Mouse (Mus musculus) stomach, embryonic 15.5 days (tissue): ENCODE measurements around the gene Grhpr. TPM values are rescaled to one million over a fixed set of nuclear protein-coding genes. Genes with fewer than 3 reads are reported as not detected.
"Not testable (repeated sequence)": the region's sequence is repeated elsewhere in the genome, so short reads cannot be mapped to it uniquely, and the experiment has no call there.

Experiments used
- ATAC-seq: fragments of 200-750 bp; cut with Nextera tagmentation; 2 replicates; pipeline ENCODE4 v1.8.0; 2017; ENCODE audit warnings: low read depth, moderate number of reproducible peaks, moderate TSS enrichment; ENCODE audit not compliant: insufficient read depth, low FRiP score
- H3K27ac ChIP-seq: fragments of 300-500 bp; sonication (generic); 2 replicates; pipeline ENCODE4 v1.5.1; 2015; ENCODE audit warnings: mild to moderate bottlenecking, inconsistent platforms
- H3K27me3 ChIP-seq: fragments of 300-500 bp; sonication (generic); replicated peaks from 2 replicates; pipeline ENCODE4 v1.6.1; 2015; ENCODE audit warnings: inconsistent platforms
- H3K36me3 ChIP-seq: fragments of 300-500 bp; sonication (generic); 2 replicates; pipeline ENCODE4 v1.6.1; 2015; ENCODE audit warnings: inconsistent platforms
- H3K4me1 ChIP-seq: fragments of 300-500 bp; sonication (generic); 2 replicates; pipeline ENCODE4 v1.6.1; 2015; ENCODE audit warnings: inconsistent platforms
- H3K4me2 ChIP-seq: fragments of 300-500 bp; sonication (generic); 2 replicates; pipeline ENCODE4 v1.6.1; 2015; ENCODE audit warnings: mild to moderate bottlenecking, inconsistent platforms
- H3K4me3 ChIP-seq: fragments of 300-500 bp; sonication (generic); replicated peaks from 2 replicates; pipeline ENCODE4 v1.5.1; 2015; ENCODE audit warnings: inconsistent platforms
- H3K9ac ChIP-seq: fragments of 300-500 bp; sonication (generic); 2 replicates; pipeline ENCODE4 v1.6.1; 2015; ENCODE audit warnings: inconsistent platforms
- H3K9me3 ChIP-seq: fragments of 300-500 bp; sonication (generic); 2 replicates; pipeline ENCODE4 v1.6.1; 2016; ENCODE audit warnings: inconsistent platforms
- WGBS: fragments of 180-500 bp; shearing (Covaris S2); methylation state at CpG from one replicate; pipeline ENCODE4 v1.1.7; 2015; 5-methylcytosine and 5-hydroxymethylcytosine counted together
- polyA plus RNA-seq: library from polyadenylated mRNA; unstranded; fragments of >200 nt; fragmentation: Nextera tagmentation; extraction: Ambion mirVana; gene quantifications from 2 replicates; pipeline ENCODE4 v1.2.1, GENCODE M21; 2015

Gene Grhpr
- polyA plus RNA-seq, 1 experiment from 2014 or later: 79.2 TPM

DNA sequence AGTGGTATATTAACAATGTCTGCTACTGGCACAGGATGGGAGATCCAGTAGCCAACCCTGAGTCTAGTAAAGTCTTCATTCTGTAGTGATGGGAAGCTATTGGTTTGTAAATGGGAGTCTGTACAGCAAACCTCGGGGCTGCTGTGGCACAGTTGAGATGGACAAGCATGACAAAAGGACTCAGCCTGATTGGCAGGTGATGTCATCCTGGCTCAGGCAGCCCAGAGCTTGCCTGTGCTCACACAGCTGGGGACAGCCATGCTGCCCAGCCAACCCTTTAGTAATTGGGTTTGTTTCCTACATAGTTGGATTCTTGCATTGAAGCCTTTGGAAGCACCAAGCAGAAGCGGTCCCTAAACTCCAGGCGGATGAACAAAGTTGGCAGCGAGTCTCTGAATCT is 45.3 kb downstream of the Grhpr start:
- Histone ChIP-seq H3K27ac (no peak overlapping the region), H3K9ac (no peak overlapping the region), H3K36me3 (peaks cover 16% of the 10 kb centered on the region; the same call in 1 of the 2 replicates), H3K27me3 (no peaks in the 10 kb centered on the region), H3K4me1 (no peaks in the 10 kb centered on the region), H3K4me2 (no peak overlapping the region), H3K9me3 (no peaks in the 10 kb centered on the region), H3K4me3 (no peak overlapping the region)
- WGBS: 89% methylated on average over 4 of the region's 4 CpGs
- ATAC-seq: no peak

DNA sequence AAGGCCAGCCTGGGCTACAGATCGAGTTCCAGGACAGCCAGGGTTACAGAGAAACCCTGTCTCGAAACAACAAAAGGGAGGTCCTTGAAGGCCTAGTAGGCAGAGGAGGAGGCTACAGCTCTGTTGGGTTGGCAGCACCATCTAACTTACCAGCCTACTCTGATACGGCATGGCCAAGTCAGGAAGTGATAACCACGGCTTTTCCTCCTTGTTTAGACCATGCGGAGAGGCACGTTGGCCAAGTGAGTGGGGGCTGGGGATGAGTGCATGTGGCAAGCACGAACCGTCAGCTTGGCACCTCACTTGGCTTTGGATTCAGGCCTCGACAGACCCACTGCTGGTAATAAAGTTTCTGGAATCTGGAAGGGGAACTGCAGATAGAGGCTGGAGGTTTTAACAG is 51.4 kb downstream of the Grhpr start:
- WGBS: 87% methylated on average over 9 of the region's 9 CpGs

DNA sequence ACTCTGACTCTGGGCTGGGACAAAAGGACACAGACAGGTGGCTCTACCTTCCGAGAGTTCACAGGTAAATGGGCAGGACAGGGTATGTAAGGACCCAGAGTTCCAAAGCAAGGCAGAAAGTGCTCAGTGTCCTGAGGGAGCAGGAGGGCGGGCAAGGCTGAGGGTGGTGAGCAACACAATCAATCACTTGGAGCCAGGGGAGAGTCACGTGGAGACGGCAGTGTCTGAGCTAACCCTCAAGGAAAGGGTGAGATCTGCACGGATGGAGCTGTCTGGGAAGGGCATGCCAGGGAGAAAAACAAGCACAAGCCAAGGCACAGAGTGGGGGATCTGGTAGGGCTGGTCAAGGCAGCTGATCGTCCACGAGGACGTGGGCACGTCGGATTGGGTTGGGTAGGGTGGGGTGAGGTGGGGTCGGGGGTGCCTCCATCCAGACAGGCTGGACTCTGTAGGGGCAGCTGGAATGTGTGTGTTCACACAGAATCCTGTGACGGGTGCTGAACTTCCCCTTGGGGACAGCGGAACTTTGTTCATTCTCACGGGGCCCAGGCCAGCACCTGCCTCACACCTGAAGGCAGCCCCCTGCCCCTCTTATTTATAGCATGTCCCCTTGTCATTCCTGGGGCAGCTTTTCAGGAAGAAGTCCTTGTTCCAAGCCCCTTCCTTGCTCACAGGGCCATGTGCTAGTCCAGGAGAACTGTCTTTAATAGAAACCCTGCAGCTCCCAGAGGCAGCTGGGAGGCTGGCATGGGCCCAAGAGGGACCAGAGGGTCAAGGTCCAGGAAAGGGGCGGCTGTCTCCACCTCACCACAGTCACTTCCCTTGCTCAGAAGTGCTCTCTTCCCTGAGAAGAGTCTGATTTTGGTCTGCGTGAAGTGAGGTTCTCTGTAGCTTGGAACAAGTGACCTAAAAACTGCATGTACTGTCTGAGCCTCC is 53.8 kb downstream of the Grhpr start:
- ATAC-seq: 0 out of 2 replicates have a peak, but pooled peaks have one; percentile 22
- H3K9ac ChIP-seq: no peak overlapping the region
- no peak overlapping the region for H3K27ac ChIP-seq
- peaks cover 19% of the 10 kb centered on the region for H3K36me3 ChIP-seq
- H3K27me3 ChIP-seq: no peaks in the 10 kb centered on the region
- no peak overlapping the region for H3K4me3 ChIP-seq
- H3K4me2 ChIP-seq: no peak overlapping the region
- WGBS: 52% methylated on average over 16 of the region's 16 CpGs
- peaks cover 6% of the 10 kb centered on the region; the same call in 1 of the 2 replicates for H3K4me1 ChIP-seq
- H3K9me3 ChIP-seq: no peaks in the 10 kb centered on the region

More for the DNA sequence above, 51.4 kb downstream of the Grhpr start:
- no peak overlapping the region for H3K4me3 ChIP-seq
- H3K9ac ChIP-seq: no peak overlapping the region
- no peaks in the 10 kb centered on the region for H3K27me3 ChIP-seq
- peaks cover 21% of the 10 kb centered on the region for H3K36me3 ChIP-seq
- no peak overlapping the region for H3K4me2 ChIP-seq
- no peaks in the 10 kb centered on the region for H3K9me3 ChIP-seq
- peaks cover 6% of the 10 kb centered on the region; the same call in 1 of the 2 replicates for H3K4me1 ChIP-seq
- no peak overlapping the region for H3K27ac ChIP-seq
- ATAC-seq: no peak

DNA sequence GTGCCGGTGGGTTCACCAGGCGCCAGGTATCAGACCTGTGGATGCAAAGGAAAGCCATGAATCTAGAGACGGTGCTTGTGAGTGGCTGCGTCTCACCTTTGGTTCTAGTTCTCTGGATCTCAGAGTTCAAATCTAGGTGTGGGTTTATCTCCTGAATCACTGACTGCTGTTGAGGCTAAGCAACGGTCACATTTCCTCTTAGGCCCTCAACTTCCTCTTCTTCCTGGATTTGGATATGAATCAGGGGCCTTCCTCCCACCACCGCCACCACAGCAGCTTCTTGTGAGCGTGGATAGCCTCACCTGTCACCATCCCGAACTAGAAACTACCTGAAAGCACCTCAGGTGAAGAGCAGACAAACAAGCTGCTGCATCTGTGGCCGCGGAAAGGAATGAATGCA is 54.9 kb downstream of the Grhpr start:
- WGBS: 92% methylated on average over 10 of the region's 10 CpGs
- Histone ChIP-seq H3K36me3 (peaks cover 25% of the 10 kb centered on the region), H3K4me2 (no peak overlapping the region), H3K9me3 (no peaks in the 10 kb centered on the region), H3K27ac (no peak overlapping the region), H3K4me1 (peaks cover 6% of the 10 kb centered on the region; the same call in 1 of the 2 replicates), H3K9ac (no peak overlapping the region), H3K4me3 (no peak overlapping the region), H3K27me3 (no peaks in the 10 kb centered on the region)
- no peak for ATAC-seq

DNA sequence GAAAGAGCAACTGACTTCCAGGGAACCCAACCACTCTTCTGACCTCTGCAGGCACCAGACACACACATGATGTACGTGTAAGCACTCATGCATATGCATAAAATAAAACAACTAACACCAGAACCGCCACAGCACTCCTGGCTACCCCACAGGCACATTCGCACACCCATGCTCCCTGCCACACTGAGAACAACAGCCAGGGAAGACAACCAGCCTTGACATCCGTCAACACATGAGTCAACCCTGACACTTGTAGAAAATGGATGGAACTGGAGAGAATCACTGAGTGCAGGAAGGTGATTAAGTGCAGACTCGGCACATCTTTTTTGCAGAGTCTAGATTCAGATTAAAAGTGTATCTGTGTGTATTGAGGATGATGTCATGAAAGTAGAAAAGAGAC is 55.4 kb downstream of the Grhpr start:
- Histone ChIP-seq H3K4me3 (no peak overlapping the region), H3K9me3 (no peaks in the 10 kb centered on the region), H3K4me1 (peaks cover 6% of the 10 kb centered on the region; the same call in 1 of the 2 replicates), H3K27ac (no peak overlapping the region), H3K36me3 (peaks cover 28% of the 10 kb centered on the region), H3K27me3 (no peaks in the 10 kb centered on the region), H3K9ac (no peak overlapping the region), H3K4me2 (no peak overlapping the region)
- WGBS: 79% methylated on average over 5 of the region's 5 CpGs
- no peak for ATAC-seq

DNA sequence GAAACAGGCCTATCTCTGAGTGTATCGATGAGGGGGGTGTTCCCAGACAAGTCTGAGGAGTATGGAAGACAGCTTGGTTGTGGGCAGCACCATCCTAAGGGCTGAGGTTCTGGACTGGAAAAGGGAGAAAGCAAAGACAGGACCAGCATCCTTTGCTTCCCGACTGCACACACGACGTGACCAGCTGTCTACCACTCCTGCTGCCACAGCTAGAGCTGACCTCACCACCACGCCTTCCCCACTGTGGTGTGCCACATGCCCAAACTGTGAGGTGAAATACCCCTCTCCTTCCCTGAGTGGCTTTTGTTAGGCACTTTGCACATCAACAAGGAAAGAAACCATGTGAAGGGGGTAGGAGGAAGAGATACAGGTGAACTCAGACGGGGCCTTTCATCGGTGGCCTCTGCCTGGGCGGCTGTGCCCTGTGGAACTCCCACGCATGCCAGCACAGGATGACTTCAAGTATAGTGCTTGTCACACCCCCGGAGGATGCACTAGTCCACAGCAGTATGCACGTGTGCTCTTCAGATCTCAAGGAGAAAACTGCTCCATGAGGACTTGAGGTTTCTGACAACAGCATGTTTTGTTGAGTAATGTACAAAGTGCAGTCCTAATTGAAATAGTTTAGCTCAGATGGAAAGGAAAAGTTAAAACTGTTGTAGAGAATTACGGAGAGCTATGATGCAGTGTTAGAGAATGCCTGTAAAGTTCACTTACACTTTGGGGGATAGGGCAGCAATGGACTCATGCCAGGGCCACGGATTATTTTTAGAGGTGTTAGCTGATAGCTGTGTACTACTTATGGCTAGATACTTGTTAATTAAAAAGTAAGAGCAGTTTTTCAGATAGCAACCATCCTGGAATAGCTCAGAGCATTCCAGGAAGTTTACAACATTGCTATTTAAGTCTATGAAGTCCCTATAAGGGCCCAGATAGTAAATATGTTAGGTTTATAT is 56.5 kb downstream of the Grhpr start:
- H3K36me3 ChIP-seq: peaks cover 24% of the 10 kb centered on the region
- H3K27ac ChIP-seq: no peak overlapping the region
- H3K9me3 ChIP-seq: no peaks in the 10 kb centered on the region
- H3K27me3 ChIP-seq: no peaks in the 10 kb centered on the region
- no peak for ATAC-seq
- H3K4me2 ChIP-seq: no peak overlapping the region
- H3K4me1 ChIP-seq: peaks cover 6% of the 10 kb centered on the region; the same call in 1 of the 2 replicates
- WGBS: 86% methylated on average over 13 of the region's 13 CpGs
- H3K4me3 ChIP-seq: no peak overlapping the region
- no peak overlapping the region for H3K9ac ChIP-seq

DNA sequence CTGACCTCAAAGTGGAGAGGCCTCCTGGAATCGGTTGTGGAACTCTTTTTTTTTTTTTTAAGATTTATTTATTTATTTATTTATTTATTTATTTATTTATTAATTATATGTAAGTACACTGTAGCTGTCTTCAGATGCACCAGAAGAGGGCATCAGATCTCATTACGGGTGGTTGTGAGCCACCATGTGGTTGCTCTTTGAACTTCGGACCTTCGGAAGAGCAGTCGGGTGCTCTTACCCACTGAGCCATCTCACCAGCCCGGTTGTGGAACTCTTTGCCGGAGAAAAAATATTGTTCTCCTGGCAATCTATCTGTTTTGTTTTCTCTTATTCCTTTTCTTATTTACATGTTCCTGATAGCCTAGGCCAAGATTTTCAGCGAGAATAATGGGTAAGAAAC is 57.7 kb downstream of the Grhpr start:
- 63% methylated on average over 8 of the region's 8 CpGs for WGBS
- H3K9ac ChIP-seq, H3K9me3 ChIP-seq, ATAC-seq, H3K4me3 ChIP-seq, H3K27me3 ChIP-seq, H3K4me2 ChIP-seq, H3K4me1 ChIP-seq, H3K27ac ChIP-seq: not testable (repeated sequence)
- peaks cover 24% of the 10 kb centered on the region for H3K36me3 ChIP-seq

DNA sequence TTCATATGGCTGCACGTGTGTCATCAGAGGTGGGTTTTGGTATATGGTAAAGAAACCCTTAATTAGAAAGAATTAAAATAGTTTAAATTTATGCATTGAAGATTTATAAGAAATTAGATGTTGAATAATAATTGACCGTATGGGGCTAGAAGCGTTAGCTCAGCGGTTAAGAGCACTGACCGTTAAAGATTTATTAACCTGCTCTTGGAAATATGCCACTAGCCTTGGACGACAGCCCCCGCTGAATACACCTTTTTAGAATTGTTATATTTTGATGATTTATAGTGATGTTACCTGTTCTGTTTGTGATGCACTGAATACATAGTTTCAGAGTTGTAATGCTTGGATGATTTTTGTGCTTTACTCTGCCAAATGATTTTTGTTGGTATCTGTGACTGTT is 58.4 kb downstream of the Grhpr start:
- H3K4me3 ChIP-seq, H3K9ac ChIP-seq, H3K4me2 ChIP-seq, H3K27me3 ChIP-seq, H3K9me3 ChIP-seq, ATAC-seq, H3K27ac ChIP-seq, H3K4me1 ChIP-seq: not testable (repeated sequence)
- WGBS: 89% methylated on average over 7 of the region's 7 CpGs
- peaks cover 21% of the 10 kb centered on the region for H3K36me3 ChIP-seq

Other genes starting within 250 kb of the Grhpr start
- 40.2 and 48.7 TPM in 2 replicates for gene Zcchc7, start 225.5 kb upstream of the Grhpr start, polyA plus RNA-seq
- gene Zbtb5, start 31.0 kb downstream of the Grhpr start, polyA plus RNA-seq: 17.6 and 20.1 TPM in 2 replicates
- 37.4 and 41.8 TPM in 2 replicates for gene Polr1e, start 37.2 kb downstream of the Grhpr start, polyA plus RNA-seq
- gene Fbxo10, start 103.2 kb downstream of the Grhpr start, polyA plus RNA-seq: 10.9 and 12.5 TPM in 2 replicates
- 279 and 306 TPM in 2 replicates for gene Tomm5, start 126.7 kb downstream of the Grhpr start, polyA plus RNA-seq
- 0.74 and 0.84 TPM in 2 replicates for gene Frmpd1, start 203.5 kb downstream of the Grhpr start, polyA plus RNA-seq